Mouse (Mus musculus) E14TG2a.4 (cell line): ENCODE measurements around the gene Aplp2.

Experiments
- H3K27me3 ChIP-seq: 2 replicates; pipeline ENCODE4 v1.6.1; 2014; ENCODE audit warnings: low read length, control low read depth; ENCODE audit not compliant: insufficient read depth
- H3K36me3 ChIP-seq: 2 replicates; pipeline ENCODE4 v1.6.1; 2014; ENCODE audit warnings: low read length, control low read depth; ENCODE audit not compliant: insufficient read depth
- H3K4me1 ChIP-seq: replicated peaks from 2 replicates; pipeline ENCODE4 v1.6.1; 2014; ENCODE audit warnings: low read depth, low read length, control low read depth
- H3K4me3 ChIP-seq: replicated peaks from 2 replicates; pipeline ENCODE4 v1.5.1; 2014; ENCODE audit warnings: mild to moderate bottlenecking, low read length
- H3K9me3 ChIP-seq: 2 replicates; pipeline ENCODE4 v1.6.1; 2014; ENCODE audit warnings: low read length, control low read depth
- CTCF ChIP-seq: conservative IDR thresholded peaks from 2 replicates; pipeline ENCODE4 v1.5.1; 2014; ENCODE audit warnings: low read length
- NANOG ChIP-seq: IDR thresholded peaks from 2 replicates; pipeline ENCODE4 v1.6.1; 2014; ENCODE audit warnings: borderline replicate concordance, low read length, mixed read lengths
- POU5F1 ChIP-seq: IDR thresholded peaks from 2 replicates; pipeline ENCODE4 v1.6.1; 2014; ENCODE audit warnings: low read length, borderline replicate concordance

Gene Aplp2

GRCm38 (mm10) chr9:31163327-31163726, 48.3 kb downstream of the Aplp2 start:
- Histone ChIP-seq H3K27me3 (no peaks in the 10 kb centered on the region), H3K36me3 (peaks cover 94% of the 10 kb centered on the region), H3K4me3 (no peak overlapping the region), H3K4me1 (peaks cover 15% of the 10 kb centered on the region), H3K9me3 (no peaks in the 10 kb centered on the region)
- no peak for TF ChIP-seq CTCF
- TF ChIP-seq POU5F1: no peak
- no peak for TF ChIP-seq NANOG

- Histone ChIP-seq H3K4me1 (peaks cover 11% of the 10 kb centered on the region), H3K36me3 (peaks cover 94% of the 10 kb centered on the region), H3K27me3 (no peaks in the 10 kb centered on the region), H3K4me3 (no peak overlapping the region), H3K9me3 (no peaks in the 10 kb centered on the region)
- no peak for TF ChIP-seq NANOG
- no peak for TF ChIP-seq POU5F1
- TF ChIP-seq CTCF: no peak
Measured at GRCm38 (mm10) chr9:31162911-31163310, 48.7 kb downstream of the Aplp2 start.

GRCm38 (mm10) chr9:31159910-31160309, 51.7 kb downstream of the Aplp2 start:
- Histone ChIP-seq H3K36me3 (peaks cover 98% of the 10 kb centered on the region), H3K4me1 (no peaks in the 10 kb centered on the region), H3K27me3 (no peaks in the 10 kb centered on the region), H3K9me3 (no peaks in the 10 kb centered on the region), H3K4me3 (no peak overlapping the region)
- TF ChIP-seq NANOG: no peak
- TF ChIP-seq CTCF: peak; percentile 51

GRCm38 (mm10) chr9:31156594-31156993, 55.0 kb downstream of the Aplp2 start:
- peaks cover 97% of the 10 kb centered on the region for H3K36me3 ChIP-seq
- H3K9me3 ChIP-seq: no peaks in the 10 kb centered on the region
- no peaks in the 10 kb centered on the region for H3K4me1 ChIP-seq
- H3K27me3 ChIP-seq: no peaks in the 10 kb centered on the region
- TF ChIP-seq POU5F1: no peak
- TF ChIP-seq CTCF: no peak
- no peak for TF ChIP-seq NANOG
- no peak overlapping the region for H3K4me3 ChIP-seq

GRCm38 (mm10) chr9:31151050-31151449, 60.6 kb downstream of the Aplp2 start:
- Histone ChIP-seq H3K4me1 (peaks cover 23% of the 10 kb centered on the region), H3K36me3 (peaks cover 90% of the 10 kb centered on the region), H3K4me3 (no peak overlapping the region), H3K9me3 (no peaks in the 10 kb centered on the region), H3K27me3 (no peaks in the 10 kb centered on the region)
- TF ChIP-seq NANOG (no peak), POU5F1 (no peak), CTCF (peak; percentile 61)

GRCm38 (mm10) chr9:31148135-31148534, 63.5 kb downstream of the Aplp2 start:
- Histone ChIP-seq H3K9me3 (no peaks in the 10 kb centered on the region), H3K27me3 (no peaks in the 10 kb centered on the region), H3K4me3 (no peak overlapping the region), H3K36me3 (peaks cover 70% of the 10 kb centered on the region), H3K4me1 (peaks cover 30% of the 10 kb centered on the region)
- TF ChIP-seq POU5F1 (no peak), CTCF (no peak), NANOG (no peak)

- H3K4me3 ChIP-seq: no peak overlapping the region
- no peaks in the 10 kb centered on the region for H3K9me3 ChIP-seq
- TF ChIP-seq POU5F1 (no peak), NANOG (no peak), CTCF (no peak)
Measured at GRCm38 (mm10) chr9:31145272-31145925, 66.2 kb downstream of the Aplp2 start.

GRCm38 (mm10) chr9:31142924-31143323, 68.7 kb downstream of the Aplp2 start:
- peaks cover 22% of the 10 kb centered on the region for H3K36me3 ChIP-seq
- no peak overlapping the region for H3K4me3 ChIP-seq
- H3K27me3 ChIP-seq: no peaks in the 10 kb centered on the region
- H3K9me3 ChIP-seq: no peaks in the 10 kb centered on the region
- H3K4me1 ChIP-seq: peaks cover 14% of the 10 kb centered on the region
- TF ChIP-seq NANOG (no peak), CTCF (no peak), POU5F1 (no peak)

More at GRCm38 (mm10) chr9:31145272-31145925, 66.2 kb downstream of the Aplp2 start:
- Histone ChIP-seq H3K36me3 (peaks cover 47% of the 10 kb centered on the region), H3K4me1 (peaks cover 30% of the 10 kb centered on the region), H3K27me3 (no peaks in the 10 kb centered on the region)

- Histone ChIP-seq H3K36me3 (no peaks in the 10 kb centered on the region), H3K9me3 (no peaks in the 10 kb centered on the region), H3K27me3 (peaks cover 49% of the 10 kb centered on the region), H3K4me3 (no peak overlapping the region), H3K4me1 (peaks cover 34% of the 10 kb centered on the region)
- no peak for TF ChIP-seq NANOG
- TF ChIP-seq POU5F1: no peak
- no peak for TF ChIP-seq CTCF
Measured at GRCm38 (mm10) chr9:31133131-31133530, 78.5 kb downstream of the Aplp2 start.
